Mouse (Mus musculus): Measurements from ENCODE around the gene Myo5c. TPM values are rescaled to one million over a fixed set of nuclear protein-coding genes. Genes with fewer than 3 reads are reported as not detected.
A peak's percentile ranks its signal among the peaks of the same experiment; 100 is the strongest.

Gene Myo5c
- polyA plus RNA-seq, 1 experiment from 2014 or later = 0.28 TPM

DNA sequence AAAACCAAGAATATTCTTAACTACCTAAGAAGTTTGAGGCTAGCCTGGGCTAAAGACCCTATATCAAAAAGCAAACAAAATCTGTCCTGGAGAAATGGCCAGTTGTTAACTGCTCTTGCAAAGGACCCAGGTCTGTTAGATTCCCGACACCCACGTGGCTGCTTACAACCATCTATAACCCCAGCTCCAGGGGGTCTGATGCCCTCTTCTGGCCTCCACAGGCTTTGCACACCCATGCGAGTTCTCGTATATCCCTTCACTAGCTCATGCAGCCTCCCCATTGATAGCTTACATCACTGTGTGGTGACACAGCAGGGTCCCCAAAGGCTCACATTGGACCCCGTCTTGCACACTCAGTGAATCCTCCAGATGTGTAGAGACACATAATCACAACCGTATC, 53.5 kb downstream of the Myo5c start:
- Histone ChIP-seq H3K9me3 (no peaks in the 10 kb centered on the region), H3K4me1 (no peaks in the 10 kb centered on the region), H3K36me3 (no peaks in the 10 kb centered on the region), H3K9ac (no peak overlapping the region), H3K27me3 (peaks cover 7% of the 10 kb centered on the region), H3K4me3 (no peak overlapping the region), H3K4me2 (no peak overlapping the region), H3K27ac (no peak overlapping the region)
- WGBS = 83% methylated on average over 6 of the region's 6 CpGs
- ATAC-seq (ENCODE audit: insufficient number of reproducible peaks, low FRiP score, low TSS enrichment, low read depth) = no peak

DNA sequence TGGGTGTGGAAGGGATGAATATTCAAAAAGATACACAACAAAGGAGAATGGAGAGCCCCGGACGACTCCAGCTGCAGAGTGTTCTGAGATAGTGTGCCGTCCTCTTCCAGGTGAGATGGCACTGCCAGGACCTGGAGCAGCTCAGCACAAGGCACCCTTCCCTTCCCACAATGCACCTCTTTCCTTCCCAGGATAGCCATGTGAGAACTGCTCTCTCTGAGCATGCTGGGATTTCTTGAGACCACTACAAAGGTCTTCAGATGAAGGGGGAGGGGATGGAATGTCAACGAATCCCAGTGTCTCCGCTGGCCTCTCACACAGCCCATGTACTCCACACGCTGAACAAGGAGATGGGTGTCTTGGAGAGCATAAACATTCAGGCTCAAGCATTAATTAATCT, 55.8 kb downstream of the Myo5c start:
- Histone ChIP-seq H3K4me3 (no peak overlapping the region), H3K4me1 (no peaks in the 10 kb centered on the region), H3K27me3 (no peaks in the 10 kb centered on the region), H3K9ac (no peak overlapping the region), H3K4me2 (no peak overlapping the region), H3K27ac (no peak overlapping the region), H3K9me3 (no peaks in the 10 kb centered on the region), H3K36me3 (no peaks in the 10 kb centered on the region)
- no peak for ATAC-seq (ENCODE audit: insufficient number of reproducible peaks, low FRiP score, low TSS enrichment, low read depth)
- 79% methylated on average over 6 of the region's 6 CpGs for WGBS

DNA sequence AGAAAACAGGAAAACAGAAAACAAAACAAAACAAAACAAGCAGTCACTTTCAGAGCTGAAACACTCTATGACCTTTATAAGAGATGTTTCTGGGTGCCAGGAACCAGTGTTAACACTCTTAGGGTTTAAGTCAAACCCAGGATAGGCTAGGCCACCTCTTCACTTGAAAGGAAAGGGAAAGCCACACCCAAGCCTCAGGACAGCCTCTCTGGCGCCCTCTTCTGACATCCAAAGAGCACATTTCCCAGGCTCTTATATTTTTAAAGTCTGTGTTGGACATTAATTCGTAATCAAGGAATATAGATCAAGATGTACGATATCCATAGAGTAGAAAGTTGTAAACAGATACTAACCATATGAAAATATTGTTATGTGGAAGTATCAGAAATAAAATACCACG, 57.7 kb downstream of the Myo5c start:
- no peak overlapping the region for H3K4me2 ChIP-seq
- H3K4me3 ChIP-seq = no peak overlapping the region
- no peaks in the 10 kb centered on the region for H3K9me3 ChIP-seq
- no peak overlapping the region for H3K27ac ChIP-seq
- ATAC-seq (ENCODE audit: insufficient number of reproducible peaks, low FRiP score, low TSS enrichment, low read depth) = no peak
- no peaks in the 10 kb centered on the region for H3K36me3 ChIP-seq
- no peaks in the 10 kb centered on the region for H3K27me3 ChIP-seq
- 46% methylated on average over 4 of the region's 4 CpGs for WGBS
- H3K9ac ChIP-seq = no peak overlapping the region
- no peaks in the 10 kb centered on the region for H3K4me1 ChIP-seq

DNA sequence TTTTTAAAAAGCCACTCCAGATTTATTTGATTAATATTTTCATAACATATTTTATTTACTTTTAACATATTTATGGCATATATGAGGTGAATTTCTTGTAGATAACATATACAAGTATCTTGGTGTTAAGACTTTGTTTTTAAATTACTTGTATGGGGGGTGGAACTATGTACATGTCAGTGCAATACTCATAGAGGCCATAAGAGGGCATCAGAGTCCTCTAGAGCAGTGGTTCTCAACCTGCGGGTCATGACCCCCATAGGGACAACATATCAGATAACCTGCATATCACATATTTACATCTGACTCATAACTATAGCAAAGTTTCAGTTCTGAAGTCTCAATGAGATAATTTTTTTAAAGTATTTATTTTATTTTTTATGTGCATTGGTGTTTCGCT, 67.5 kb downstream of the Myo5c start:
- peaks cover 9% of the 10 kb centered on the region; the same call in 1 of the 2 replicates for H3K27me3 ChIP-seq
- no peaks in the 10 kb centered on the region for H3K4me1 ChIP-seq
- WGBS = 83% methylated on average over 2 of the region's 2 CpGs
- no peak for ATAC-seq (ENCODE audit: insufficient number of reproducible peaks, low FRiP score, low TSS enrichment, low read depth)
- H3K27ac ChIP-seq = no peak overlapping the region
- H3K9me3 ChIP-seq = no peaks in the 10 kb centered on the region
- H3K4me2 ChIP-seq = no peak overlapping the region
- H3K36me3 ChIP-seq = no peaks in the 10 kb centered on the region
- no peak overlapping the region for H3K9ac ChIP-seq
- no peak overlapping the region for H3K4me3 ChIP-seq

DNA sequence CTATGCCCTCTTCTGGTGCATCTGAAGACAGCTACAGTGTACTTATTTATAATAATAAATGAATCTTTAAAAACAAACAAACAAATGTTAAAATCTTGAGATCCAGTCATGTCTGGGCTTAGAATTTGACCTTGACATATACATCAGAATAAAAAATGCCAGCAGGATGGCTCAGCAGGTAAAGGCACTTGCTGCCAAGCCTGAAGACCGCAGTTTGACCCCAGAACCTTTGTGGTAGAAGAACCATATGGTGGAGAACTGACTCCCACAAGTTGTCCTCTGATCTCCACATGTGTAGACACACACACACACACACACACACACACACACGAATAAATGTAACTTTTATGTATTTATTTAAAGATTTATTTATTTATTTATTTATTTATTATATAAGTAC, 71.2 kb downstream of the Myo5c start:
- H3K4me3 ChIP-seq = no peak overlapping the region
- 83% methylated on average over 2 of the region's 2 CpGs for WGBS
- H3K36me3 ChIP-seq = no peaks in the 10 kb centered on the region

DNA sequence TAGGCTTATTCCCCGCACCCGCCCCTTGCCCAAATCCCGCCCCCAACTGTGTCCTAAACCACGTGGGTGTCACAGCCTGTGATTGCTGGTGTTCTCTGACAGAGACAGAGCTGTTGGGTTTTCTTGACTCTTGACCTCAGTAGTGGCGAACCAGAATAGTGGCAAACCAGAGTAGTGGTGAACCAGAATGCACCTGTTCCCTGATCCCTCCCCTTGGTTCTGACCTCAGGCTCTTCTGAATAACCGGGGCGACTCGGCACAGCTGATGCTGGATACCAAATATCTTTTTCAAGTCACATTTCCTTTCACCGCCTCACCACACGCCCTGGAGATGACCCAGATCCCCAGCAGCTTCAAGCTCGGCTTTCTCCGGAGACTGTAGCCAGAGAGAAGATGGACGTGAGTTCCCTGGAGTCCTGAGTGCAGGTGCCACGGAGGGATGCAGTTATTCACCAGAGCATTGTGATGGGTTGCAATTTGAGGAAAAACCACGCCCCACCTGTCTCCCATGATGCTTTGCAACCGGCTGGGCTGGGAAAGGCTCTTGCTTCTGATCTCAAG, 72.0 kb downstream of the Myo5c start:
- Histone ChIP-seq H3K9me3 (no peaks in the 10 kb centered on the region), H3K27me3 (0 out of 2 replicates have a peak, but pooled peaks cover 2% of the 10 kb centered on the region), H3K27ac (no peak overlapping the region), H3K4me3 (no peak overlapping the region), H3K4me2 (0 out of 2 replicates have a peak overlapping the region, but pooled peaks have one; percentile 3), H3K36me3 (no peaks in the 10 kb centered on the region), H3K9ac (no peak overlapping the region), H3K4me1 (no peaks in the 10 kb centered on the region)
- 37% methylated on average over 16 of the region's 16 CpGs for WGBS
- ATAC-seq (ENCODE audit: insufficient number of reproducible peaks, low FRiP score, low TSS enrichment, low read depth) = no peak

More for the DNA sequence above, 71.2 kb downstream of the Myo5c start:
- Histone ChIP-seq H3K9ac (no peak overlapping the region), H3K4me1 (no peaks in the 10 kb centered on the region), H3K27me3 (0 out of 2 replicates have a peak, but pooled peaks cover 2% of the 10 kb centered on the region), H3K4me2 (no peak overlapping the region), H3K27ac (no peak overlapping the region), H3K9me3 (no peaks in the 10 kb centered on the region)
- ATAC-seq (ENCODE audit: insufficient number of reproducible peaks, low FRiP score, low TSS enrichment, low read depth) = no peak

DNA sequence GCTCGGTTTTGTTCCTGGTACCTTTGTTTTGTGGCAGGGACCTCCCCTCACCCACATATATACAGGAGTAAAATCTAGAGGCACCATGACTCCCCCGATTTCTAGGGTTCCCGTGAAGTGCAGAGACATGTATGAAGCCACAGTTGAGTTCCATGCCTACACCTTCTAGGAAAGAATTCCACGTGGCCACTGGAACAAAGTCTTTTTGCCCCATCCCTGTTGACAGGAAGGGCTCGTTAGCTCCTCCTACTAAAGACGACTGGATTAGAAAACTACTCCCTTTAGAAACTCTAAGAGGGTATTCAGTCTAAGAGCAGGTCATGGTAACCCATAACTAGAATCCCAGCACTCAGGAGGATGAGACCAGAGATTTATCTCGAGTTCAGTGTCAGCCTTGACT, 72.5 kb downstream of the Myo5c start:
- Histone ChIP-seq H3K9ac (no peak overlapping the region), H3K4me2 (no peak overlapping the region), H3K4me3 (no peak overlapping the region), H3K9me3 (no peaks in the 10 kb centered on the region), H3K27me3 (0 out of 2 replicates have a peak, but pooled peaks cover 2% of the 10 kb centered on the region), H3K36me3 (no peaks in the 10 kb centered on the region), H3K27ac (no peak overlapping the region), H3K4me1 (no peaks in the 10 kb centered on the region)
- ATAC-seq (ENCODE audit: insufficient number of reproducible peaks, low FRiP score, low TSS enrichment, low read depth) = no peak
- WGBS = 35% methylated on average over 7 of the region's 7 CpGs

DNA sequence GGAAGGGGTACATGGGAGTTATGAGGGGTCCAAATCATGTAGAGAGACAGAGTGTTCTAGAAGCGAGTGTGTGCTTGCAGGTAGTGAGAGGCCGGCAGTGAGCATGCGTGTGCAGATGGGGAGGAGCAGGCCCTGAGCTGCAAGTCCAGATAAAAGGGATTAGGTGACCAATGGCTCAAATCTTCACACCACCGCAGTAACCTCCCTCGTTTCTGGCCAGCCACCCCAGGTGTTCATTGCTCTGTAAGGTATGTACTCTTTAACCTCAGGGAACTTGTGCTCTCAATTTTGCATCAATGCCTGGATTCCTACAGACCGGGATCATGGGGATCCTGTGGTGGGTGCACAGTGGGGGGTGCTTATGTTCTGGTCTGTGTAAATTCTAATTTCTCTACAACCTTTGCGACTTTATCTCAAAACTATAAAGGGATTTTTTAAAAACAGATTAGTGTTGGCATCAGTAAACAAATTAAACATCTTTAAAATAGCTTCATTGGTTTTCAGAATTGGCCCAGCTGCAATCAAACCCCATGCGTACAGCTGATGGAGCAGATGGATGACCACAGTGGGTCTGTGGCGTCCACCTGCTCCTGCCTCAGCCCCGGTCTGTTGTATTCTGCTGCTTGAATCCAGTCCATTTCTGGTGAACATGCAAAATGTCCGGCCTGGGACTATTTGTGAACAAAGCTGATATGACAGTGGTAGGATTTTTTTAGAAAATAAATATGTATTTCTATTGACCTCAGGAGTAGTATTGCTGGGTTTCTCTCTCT, 74.5 kb downstream of the Myo5c start, which contains the start of gene Gnb5:
Gnb5 (plus strand) TSS at position 163 of the 773 bp plus-strand sequence.
- Histone ChIP-seq H3K27ac (no peak within 1 kb of the TSS), H3K36me3 (no peaks in the 10 kb centered on the region), H3K4me1 (no peaks in the 10 kb centered on the region), H3K9ac (no peak within 1 kb of the TSS), H3K27me3 (0 out of 2 replicates have a peak, but pooled peaks cover 2% of the 10 kb centered on the region), H3K4me3 (no peak within 1 kb of the TSS), H3K9me3 (no peaks in the 10 kb centered on the region), H3K4me2 (no peak within 1 kb of the TSS)
- 72% methylated on average over 11 of the region's 11 CpGs for WGBS
- no peak for ATAC-seq (ENCODE audit: insufficient number of reproducible peaks, low FRiP score, low TSS enrichment, low read depth)

DNA sequence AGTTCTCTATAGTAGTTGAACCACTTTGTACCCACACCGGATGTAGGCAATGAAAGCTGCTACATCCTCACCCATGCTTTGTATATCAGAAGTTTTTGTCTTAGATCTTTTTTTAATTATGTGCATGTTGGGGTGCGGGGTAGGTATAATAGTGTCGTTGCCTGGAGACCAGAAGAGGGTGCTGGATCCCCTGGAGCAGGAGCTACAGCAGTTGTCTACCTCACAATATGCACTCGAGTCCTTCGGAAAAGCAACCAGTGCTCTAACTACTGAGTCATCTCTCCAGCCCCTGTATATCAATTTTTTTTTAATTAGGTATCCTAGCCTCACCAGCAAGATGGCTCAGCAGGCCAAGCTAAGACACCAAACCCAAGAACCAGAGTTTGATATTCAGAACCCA, 75.2 kb downstream of the Myo5c start:
- no peak overlapping the region for H3K27ac ChIP-seq
- WGBS = 84% methylated on average over 5 of the region's 5 CpGs
- H3K9me3 ChIP-seq = no peaks in the 10 kb centered on the region
- no peak for ATAC-seq (ENCODE audit: insufficient number of reproducible peaks, low FRiP score, low TSS enrichment, low read depth)
- no peak overlapping the region for H3K9ac ChIP-seq
- no peaks in the 10 kb centered on the region for H3K4me1 ChIP-seq
- H3K27me3 ChIP-seq = 0 out of 2 replicates have a peak, but pooled peaks cover 2% of the 10 kb centered on the region
- no peaks in the 10 kb centered on the region for H3K36me3 ChIP-seq
- no peak overlapping the region for H3K4me3 ChIP-seq
- no peak overlapping the region for H3K4me2 ChIP-seq

DNA sequence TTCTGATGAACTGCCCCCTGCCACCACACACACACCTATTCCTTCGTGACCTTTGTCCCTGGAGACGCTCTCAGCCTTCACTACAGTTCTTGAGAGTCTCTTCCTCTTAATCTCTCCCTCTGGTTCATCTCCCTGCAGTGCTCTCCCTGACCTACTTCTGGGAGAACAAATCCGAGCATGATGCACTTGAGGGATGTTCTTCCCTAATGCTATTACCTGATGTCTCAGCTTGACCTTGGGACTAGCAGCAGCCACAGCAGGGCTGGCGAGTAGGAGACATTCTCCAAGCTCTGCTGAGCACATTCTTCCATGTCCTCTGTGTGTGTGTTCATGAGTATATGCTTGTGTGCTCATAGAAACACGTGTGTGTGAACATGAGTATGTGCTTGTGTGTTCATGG, 76.8 kb downstream of the Myo5c start:
- Histone ChIP-seq H3K9ac (no peak overlapping the region), H3K9me3 (no peaks in the 10 kb centered on the region), H3K4me1 (peaks cover 4% of the 10 kb centered on the region; the same call in 1 of the 2 replicates), H3K27ac (no peak overlapping the region), H3K36me3 (no peaks in the 10 kb centered on the region), H3K27me3 (0 out of 2 replicates have a peak, but pooled peaks cover 2% of the 10 kb centered on the region), H3K4me3 (no peak overlapping the region), H3K4me2 (no peak overlapping the region)
- ATAC-seq (ENCODE audit: insufficient number of reproducible peaks, low FRiP score, low TSS enrichment, low read depth) = no peak
- WGBS = 52% methylated on average over 5 of the region's 5 CpGs

DNA sequence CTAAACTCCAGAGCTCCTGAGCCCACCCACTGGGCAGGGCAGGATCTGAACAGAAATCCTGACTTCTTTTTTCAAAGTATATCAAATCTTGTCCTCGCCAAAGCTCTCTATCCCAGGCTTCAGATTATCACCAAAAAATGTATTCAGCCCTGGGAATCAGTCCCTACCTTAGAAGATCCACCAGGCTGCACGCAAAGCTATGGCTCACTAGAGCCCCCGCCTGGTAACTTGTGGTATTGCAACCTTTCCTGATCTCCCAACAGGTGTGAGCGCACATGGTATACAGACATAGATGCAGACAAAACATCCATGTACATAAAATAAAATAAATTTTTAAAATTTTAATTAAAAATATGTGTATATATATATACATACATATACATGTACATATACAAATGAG, 80.2 kb downstream of the Myo5c start:
- no peaks in the 10 kb centered on the region for H3K36me3 ChIP-seq
- H3K4me2 ChIP-seq = no peak overlapping the region
- no peak overlapping the region for H3K27ac ChIP-seq
- H3K4me3 ChIP-seq = no peak overlapping the region
- H3K4me1 ChIP-seq = peaks cover 24% of the 10 kb centered on the region
- ATAC-seq (ENCODE audit: insufficient number of reproducible peaks, low FRiP score, low TSS enrichment, low read depth) = no peak
- no peak overlapping the region for H3K9ac ChIP-seq
- WGBS = 19% methylated on average over 4 of the region's 4 CpGs
- H3K27me3 ChIP-seq = no peaks in the 10 kb centered on the region
- no peaks in the 10 kb centered on the region for H3K9me3 ChIP-seq

DNA sequence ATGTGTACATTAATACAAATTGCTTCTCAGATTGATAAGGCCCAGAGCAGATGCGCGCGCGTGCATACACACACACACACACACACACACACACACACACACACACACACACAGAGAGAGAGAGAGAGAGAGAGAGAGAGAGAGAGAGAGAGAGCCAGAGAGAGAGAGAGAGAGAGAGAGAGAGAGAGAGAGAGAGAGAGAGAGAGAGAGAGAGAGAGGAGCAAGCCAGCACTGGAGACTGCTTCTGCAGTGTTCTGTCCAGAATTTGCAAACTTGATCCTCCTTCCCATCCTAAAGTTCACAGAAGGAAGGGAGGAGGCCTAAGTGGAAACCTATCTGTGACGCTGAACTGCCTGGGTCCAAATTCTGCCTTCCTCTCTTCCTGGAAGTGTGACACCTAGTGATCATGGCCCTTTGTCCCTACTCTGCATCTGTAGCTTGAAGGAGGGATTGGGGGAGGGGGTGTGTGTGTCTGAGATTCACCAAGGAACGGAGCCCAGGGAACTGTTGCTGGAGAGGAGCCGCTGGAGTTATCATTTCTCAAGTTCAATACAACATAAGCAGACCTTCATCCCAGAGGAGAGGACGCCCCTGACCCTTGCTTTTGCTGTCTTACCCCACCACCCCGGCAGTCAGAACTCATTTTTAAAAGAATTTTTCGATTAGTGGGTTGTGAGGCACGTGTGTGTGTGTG, 81.5 kb downstream of the Myo5c start:
- peak overlapping the region; percentile 89 for H3K4me2 ChIP-seq
- WGBS = 34% methylated on average over 11 of the region's 11 CpGs
- peak overlapping the region; percentile 73 for H3K4me3 ChIP-seq
- peaks cover 24% of the 10 kb centered on the region for H3K4me1 ChIP-seq
- no peaks in the 10 kb centered on the region for H3K9me3 ChIP-seq
- no peak for ATAC-seq (ENCODE audit: insufficient number of reproducible peaks, low FRiP score, low TSS enrichment, low read depth)
- H3K36me3 ChIP-seq = no peaks in the 10 kb centered on the region
- H3K27ac ChIP-seq = 0 out of 2 replicates have a peak overlapping the region, but pooled peaks have one; percentile 17
- H3K27me3 ChIP-seq = no peaks in the 10 kb centered on the region
- 0 out of 2 replicates have a peak overlapping the region, but pooled peaks have one; percentile 60 for H3K9ac ChIP-seq
